In genomic region chr8:12439044-12439443, GRCm38 (mm10) we compare ENCODE assay signal across 14 mouse cellular contexts. TPM values are rescaled to one million over a fixed set of nuclear protein-coding genes. Genes with fewer than 3 reads are reported as not detected.
DNase-seq lines count a peak whose midpoint lies in the region; ATAC-seq lines count a peak whose summit lies in the region.
"Had no signal": no experiment of that assay in that cellular context is flagged by ENCODE, and none has a peak within 500 bp of the region (broad histone marks: within the 10 kb centered on the region; RNA-seq: fewer than 3 reads in every experiment).

No protein-coding gene starts in this region.

- H3K4me2 ChIP-seq in hindbrain, embryonic 11.5 days (replicated peaks; ENCODE audit: low read depth, low read length) = no peak overlapping the region
- H3K4me2 ChIP-seq in hindbrain, embryonic 14.5 days (replicated peaks) = no peak overlapping the region
- H3K4me2 ChIP-seq in forebrain, embryonic 14.5 days (ENCODE audit: low read length) = no peak overlapping the region
- H3K4me2 ChIP-seq: limb, embryonic 13.5 days had no signal

- no peak overlapping the region for H3K4me3 ChIP-seq in hindbrain, embryonic 11.5 days (ENCODE audit: low read depth, low read length)
- no peak overlapping the region for H3K4me3 ChIP-seq in hindbrain, embryonic 14.5 days (replicated peaks; ENCODE audit: low read length)
- no peak overlapping the region for H3K4me3 ChIP-seq in forebrain, embryonic 14.5 days (ENCODE audit: low read depth, low read length)
- H3K4me3 ChIP-seq: limb, embryonic 13.5 days had no signal

- no peak overlapping the region for H3K27ac ChIP-seq in hindbrain, embryonic 11.5 days (ENCODE audit: low read depth, low read length)
- H3K27ac ChIP-seq in hindbrain, embryonic 14.5 days = no peak overlapping the region
- no peak overlapping the region for H3K27ac ChIP-seq in forebrain, embryonic 14.5 days (ENCODE audit: low read depth, low read length)
- H3K27ac ChIP-seq: limb, embryonic 13.5 days had no signal

- no peak for ATAC-seq in hindbrain, embryonic 11.5 days (ENCODE audit: low FRiP score)
- ATAC-seq in hindbrain, embryonic 14.5 days (ENCODE audit: low FRiP score) = no peak
- peak; percentile 63 for ATAC-seq in forebrain, embryonic 14.5 days
- no peak for ATAC-seq in megakaryocyte-erythroid progenitor cell, adult 5-6 weeks (replicated peaks; ENCODE audit: low FRiP score, low TSS enrichment, poor library complexity, severe bottlenecking)
- ATAC-seq: intestine, embryonic 16.5 days had no signal

- no peaks in the 10 kb centered on the region for H3K27me3 ChIP-seq in hindbrain, embryonic 11.5 days (ENCODE audit: control insufficient read depth, insufficient read depth, low read length)
- H3K27me3 ChIP-seq in hindbrain, embryonic 14.5 days (ENCODE audit: control insufficient read depth, insufficient read depth, low read length) = 0 out of 2 replicates have a peak, but pooled peaks cover 6% of the 10 kb centered on the region
- H3K27me3 ChIP-seq in forebrain, embryonic 14.5 days (replicated peaks; ENCODE audit: control insufficient read depth, insufficient read depth, low read length) = no peaks in the 10 kb centered on the region

- peak; percentile 52 for DNase-seq in hindbrain, embryonic 11.5 days (ENCODE audit: low spot score)
- no peak for DNase-seq in hindbrain, embryonic 14.5 days (ENCODE audit: low spot score)
- DNase-seq in testis, postnatal 14 days (ENCODE audit: low spot score) = peak; percentile 39
- DNase-seq in testis, postnatal 10 days (ENCODE audit: low spot score) = no peak
- DNase-seq in forebrain, embryonic 14.5 days (ENCODE audit: low spot score) = peak; percentile 75
- no peak for DNase-seq in adrenal gland, adult 2 months
- DNase-seq in yolk sac, embryonic 10.5 days (ENCODE audit: low spot score) = no peak
- DNase-seq: lung, postnatal 36 days; thymus, postnatal 14 days had no signal

- H3K36me3 ChIP-seq in hindbrain, embryonic 11.5 days (ENCODE audit: control insufficient read depth, insufficient read depth, low read length) = no peaks in the 10 kb centered on the region
- no peaks in the 10 kb centered on the region for H3K36me3 ChIP-seq in hindbrain, embryonic 14.5 days (replicated peaks; ENCODE audit: control insufficient read depth, insufficient read depth)
- H3K36me3 ChIP-seq in forebrain, embryonic 14.5 days (ENCODE audit: control insufficient read depth, insufficient read depth, low read length) = no peaks in the 10 kb centered on the region
- H3K36me3 ChIP-seq: limb, embryonic 13.5 days had no signal

- no peaks in the 10 kb centered on the region for H3K9me3 ChIP-seq in hindbrain, embryonic 11.5 days (ENCODE audit: control insufficient read depth, low read length)
- H3K9me3 ChIP-seq in hindbrain, embryonic 14.5 days (ENCODE audit: control insufficient read depth, low read length) = no peaks in the 10 kb centered on the region
- H3K9me3 ChIP-seq in forebrain, embryonic 14.5 days (replicated peaks; ENCODE audit: control insufficient read depth, low read length) = no peaks in the 10 kb centered on the region
- H3K9me3 ChIP-seq: limb, embryonic 13.5 days had no signal

- H3K9ac ChIP-seq in hindbrain, embryonic 11.5 days (ENCODE audit: low read depth, low read length) = no peak overlapping the region
- H3K9ac ChIP-seq in hindbrain, embryonic 14.5 days = no peak overlapping the region
- no peak overlapping the region for H3K9ac ChIP-seq in forebrain, embryonic 14.5 days (ENCODE audit: low read length)
- H3K9ac ChIP-seq: limb, embryonic 13.5 days had no signal

- no peaks in the 10 kb centered on the region for H3K4me1 ChIP-seq in hindbrain, embryonic 11.5 days (replicated peaks; ENCODE audit: control insufficient read depth, insufficient read depth, low read length)
- H3K4me1 ChIP-seq in hindbrain, embryonic 14.5 days (replicated peaks; ENCODE audit: control insufficient read depth, insufficient read depth, low read length) = no peaks in the 10 kb centered on the region
- H3K4me1 ChIP-seq in forebrain, embryonic 14.5 days (ENCODE audit: control insufficient read depth, insufficient read depth, low read length) = peaks cover 12% of the 10 kb centered on the region
- H3K4me1 ChIP-seq: limb, embryonic 13.5 days had no signal

- WGBS in hindbrain, embryonic 11.5 days = 37% methylated on average over 4 of the region's 4 CpGs
- 42% methylated on average over 4 of the region's 4 CpGs for WGBS in hindbrain, embryonic 14.5 days
- 26% methylated on average over 4 of the region's 4 CpGs for WGBS in forebrain, embryonic 14.5 days

RNA-seq across cellular contexts. Expression of gene Sox1, which starts 43.9 kb away (rescaled TPM):
- polyA plus RNA-seq in hindbrain, embryonic 11.5 days (2014; fragmentation: Nextera tagmentation; extraction: Ambion mirVana) = 5.3 and 5.5 TPM in 2 replicates
- 1.9 and 2.5 TPM in 2 replicates for polyA plus RNA-seq in hindbrain, embryonic 14.5 days (2014; fragmentation: Nextera tagmentation; extraction: Ambion mirVana)
- 5.7 and 6.1 TPM in 2 replicates for polyA plus RNA-seq in forebrain, embryonic 14.5 days (2014; fragmentation: Nextera tagmentation; extraction: Ambion mirVana)
- not detected for total RNA-seq in adrenal gland, adult 2 months (2021)
- polyA plus RNA-seq in adrenal gland, adult 2 months (2012; rRNA removed) = 0.04 TPM in 1 of 2 replicates, not detected in the other
- not detected in 2 replicates for total RNA-seq in megakaryocyte-erythroid progenitor cell, adult 5-6 weeks (2014; fragmentation: Nextera tagmentation)
- not detected in 2 replicates for total RNA-seq in megakaryocyte-erythroid progenitor cell, adult 5-6 weeks (2017)
- total RNA-seq: gastrocnemius, adult 18-20 months had no signal
- polyA plus RNA-seq: heart, embryonic 14.5 days; intestine, embryonic 16.5 days; limb, embryonic 13.5 days had no signal

Comparison
In these comparisons a context has a peak if more than half of its experiments do, and no peak if none do; other contexts are left out.
1. DNase-seq: peak in hindbrain, embryonic 11.5 days (single experiment), testis, postnatal 14 days (single experiment) and forebrain, embryonic 14.5 days (single experiment); none in hindbrain, embryonic 14.5 days (single experiment), testis, postnatal 10 days (single experiment), adrenal gland, adult 2 months (single experiment) and yolk sac, embryonic 10.5 days (single experiment).